Mouse (Mus musculus) liver, embryonic 16.5 days (tissue): ENCODE measurements around the gene Ccin. TPM values are rescaled to one million over a fixed set of nuclear protein-coding genes. Genes with fewer than 3 reads are reported as not detected.

Experiments
- ATAC-seq: fragments of 200-750 bp; cut with Nextera tagmentation; 2 replicates; pipeline ENCODE4 v1.8.0; 2017; ENCODE audit warnings: low read depth, mild to moderate bottlenecking, moderate number of reproducible peaks, moderate library complexity
- H3K27ac ChIP-seq: fragments of 300-500 bp; sonication (generic); 2 replicates; pipeline ENCODE4 v1.5.1; 2014; ENCODE audit warnings: mild to moderate bottlenecking, low read length
- H3K27me3 ChIP-seq: fragments of 300-500 bp; sonication (generic); 2 replicates; pipeline ENCODE4 v1.6.1; 2014; ENCODE audit warnings: low read depth, low read length, mixed read lengths; ENCODE audit not compliant: control insufficient read depth, insufficient read depth
- H3K36me3 ChIP-seq: fragments of 300-500 bp; sonication (generic); 2 replicates; pipeline ENCODE4 v1.6.1; 2014; ENCODE audit warnings: mild to moderate bottlenecking; ENCODE audit not compliant: control insufficient read depth, insufficient read depth
- H3K4me1 ChIP-seq: fragments of 300-500 bp; sonication (generic); 2 replicates; pipeline ENCODE4 v1.6.1; 2014; ENCODE audit warnings: low read depth, low read length, mixed read lengths; ENCODE audit not compliant: control insufficient read depth
- H3K4me2 ChIP-seq: fragments of 300-500 bp; sonication (generic); 2 replicates; pipeline ENCODE4 v1.6.1; 2014; ENCODE audit warnings: low read depth, low read length, mixed read lengths
- H3K4me3 ChIP-seq: fragments of 300-500 bp; sonication (generic); 2 replicates; pipeline ENCODE4 v1.5.1; 2014; ENCODE audit warnings: low read depth, mild to moderate bottlenecking, low read length
- H3K9ac ChIP-seq: fragments of 300-500 bp; sonication (generic); 2 replicates; pipeline ENCODE4 v1.6.1; 2014; ENCODE audit warnings: low read depth, low read length
- H3K9me3 ChIP-seq: fragments of 300-500 bp; sonication (generic); replicated peaks from 2 replicates; pipeline ENCODE4 v1.6.1; 2016; ENCODE audit warnings: low read length; ENCODE audit not compliant: control insufficient read depth
- WGBS: fragments of 180-500 bp; shearing (Covaris S2); extraction: QIAGEN DNeasy Blood & Tissue Kit; methylation state at CpG from one replicate; pipeline ENCODE4 v1.1.7; 2014; ENCODE audit not compliant: insufficient replicate concordance; 5-methylcytosine and 5-hydroxymethylcytosine counted together
- polyA plus RNA-seq: library from polyadenylated mRNA; unstranded; fragments of >200 nt; fragmentation: Nextera tagmentation; extraction: Ambion mirVana; gene quantifications from 2 replicates; pipeline ENCODE4 v1.2.1, GENCODE M21; 2015

Gene Ccin
- polyA plus RNA-seq, 1 experiment from 2014 or later: not detected

GRCm38 (mm10) chr4:43971541-43972136 lies 11.6 kb upstream of the Ccin start:
- peak overlapping the region; percentile 12; the same call in 1 of the 2 replicates for H3K4me2 ChIP-seq
- H3K4me3 ChIP-seq: no peak overlapping the region
- ATAC-seq: no peak
- no peaks in the 10 kb centered on the region for H3K27me3 ChIP-seq
- H3K4me1 ChIP-seq: peaks cover 55% of the 10 kb centered on the region
- peak overlapping the region; percentile 79 for H3K27ac ChIP-seq
- no peaks in the 10 kb centered on the region; the same call in 1 of the 2 replicates for H3K36me3 ChIP-seq
- no peaks in the 10 kb centered on the region for H3K9me3 ChIP-seq
- peak overlapping the region; percentile 24; the same call in 1 of the 2 replicates for H3K9ac ChIP-seq
- 50% methylated on average over 9 of the region's 9 CpGs for WGBS

GRCm38 (mm10) chr4:43972137-43972591 lies 11.1 kb upstream of the Ccin start:
- peak; percentile 61 for ATAC-seq
- H3K4me2 ChIP-seq: peak overlapping the region; percentile 12; the same call in 1 of the 2 replicates

GRCm38 (mm10) chr4:43973526-43973981 lies 9.7 kb upstream of the Ccin start:
- no peaks in the 10 kb centered on the region for H3K9me3 ChIP-seq
- no peak overlapping the region for H3K4me3 ChIP-seq
- peaks cover 41% of the 10 kb centered on the region for H3K4me1 ChIP-seq
- no peak for ATAC-seq
- no peaks in the 10 kb centered on the region for H3K27me3 ChIP-seq
- 21% methylated on average over 4 of the region's 4 CpGs for WGBS
- H3K36me3 ChIP-seq: peaks cover 6% of the 10 kb centered on the region; the same call in 1 of the 2 replicates
- no peak overlapping the region for H3K4me2 ChIP-seq
- H3K27ac ChIP-seq: peak overlapping the region; percentile 67
- no peak overlapping the region for H3K9ac ChIP-seq

More at GRCm38 (mm10) chr4:43972137-43972591, 11.1 kb upstream of the Ccin start:
- 2% methylated on average over 8 of the region's 8 CpGs for WGBS
- H3K9ac ChIP-seq: no peak overlapping the region
- peaks cover 50% of the 10 kb centered on the region for H3K4me1 ChIP-seq
- no peak overlapping the region for H3K4me3 ChIP-seq
- H3K9me3 ChIP-seq: no peaks in the 10 kb centered on the region
- H3K36me3 ChIP-seq: peaks cover 1% of the 10 kb centered on the region; the same call in 1 of the 2 replicates
- H3K27me3 ChIP-seq: no peaks in the 10 kb centered on the region
- H3K27ac ChIP-seq: peak overlapping the region; percentile 79

GRCm38 (mm10) chr4:43974914-43975616 lies 8.2 kb upstream of the Ccin start:
- peak; percentile 80 for ATAC-seq
- 50% methylated on average over 10 of the region's 10 CpGs for WGBS

GRCm38 (mm10) chr4:43976223-43976740 lies 7.0 kb upstream of the Ccin start:
- no peak overlapping the region for H3K27ac ChIP-seq
- 79% methylated on average over 6 of the region's 6 CpGs for WGBS

More at GRCm38 (mm10) chr4:43974914-43975616, 8.2 kb upstream of the Ccin start:
- H3K9ac ChIP-seq: no peak overlapping the region
- no peak overlapping the region for H3K4me3 ChIP-seq
- H3K4me1 ChIP-seq: peaks cover 34% of the 10 kb centered on the region
- no peak overlapping the region for H3K4me2 ChIP-seq
- peak overlapping the region; percentile 69 for H3K27ac ChIP-seq
- H3K27me3 ChIP-seq: no peaks in the 10 kb centered on the region
- no peaks in the 10 kb centered on the region for H3K9me3 ChIP-seq
- H3K36me3 ChIP-seq: peaks cover 6% of the 10 kb centered on the region; the same call in 1 of the 2 replicates

GRCm38 (mm10) chr4:43978521-43979443 lies 4.5 kb upstream of the Ccin start:
- ATAC-seq: peak; percentile 45
- Histone ChIP-seq H3K27me3 (no peaks in the 10 kb centered on the region), H3K4me2 (no peak overlapping the region), H3K27ac (no peak overlapping the region; the same call in none of the 2 replicates), H3K36me3 (peaks cover 6% of the 10 kb centered on the region; the same call in 1 of the 2 replicates), H3K4me1 (peaks cover 27% of the 10 kb centered on the region), H3K9me3 (no peaks in the 10 kb centered on the region), H3K9ac (no peak overlapping the region), H3K4me3 (no peak overlapping the region)
- 59% methylated on average over 17 of the region's 17 CpGs for WGBS

More at GRCm38 (mm10) chr4:43976223-43976740, 7.0 kb upstream of the Ccin start:
- Histone ChIP-seq H3K36me3 (peaks cover 6% of the 10 kb centered on the region; the same call in 1 of the 2 replicates), H3K4me2 (no peak overlapping the region), H3K4me3 (no peak overlapping the region), H3K27me3 (no peaks in the 10 kb centered on the region), H3K9ac (no peak overlapping the region), H3K4me1 (peaks cover 35% of the 10 kb centered on the region), H3K9me3 (no peaks in the 10 kb centered on the region)
- ATAC-seq: no peak

- no peak overlapping the region for H3K4me2 ChIP-seq
- H3K36me3 ChIP-seq: peaks cover 6% of the 10 kb centered on the region; the same call in 1 of the 2 replicates
- no peaks in the 10 kb centered on the region for H3K27me3 ChIP-seq
- WGBS: 82% methylated on average over 3 of the region's 3 CpGs
- no peaks in the 10 kb centered on the region for H3K9me3 ChIP-seq
- H3K4me1 ChIP-seq: peaks cover 19% of the 10 kb centered on the region
- no peak overlapping the region for H3K4me3 ChIP-seq
- ATAC-seq: no peak
- no peak overlapping the region for H3K27ac ChIP-seq
- no peak overlapping the region for H3K9ac ChIP-seq
Observed at GRCm38 (mm10) chr4:43979746-43980145, 3.5 kb upstream of the Ccin start.

GRCm38 (mm10) chr4:43980236-43980635 lies 3.0 kb upstream of the Ccin start:
- WGBS: 61% methylated on average over 4 of the region's 4 CpGs
- Histone ChIP-seq H3K27ac (no peak overlapping the region), H3K4me1 (peaks cover 16% of the 10 kb centered on the region), H3K4me2 (no peak overlapping the region), H3K27me3 (no peaks in the 10 kb centered on the region), H3K9me3 (no peaks in the 10 kb centered on the region), H3K36me3 (peaks cover 6% of the 10 kb centered on the region; the same call in 1 of the 2 replicates), H3K9ac (no peak overlapping the region), H3K4me3 (no peak overlapping the region)
- no peak for ATAC-seq
